Mouse (Mus musculus) erythroid progenitor cell, adult 5-6 weeks (primary cell): Measurements from ENCODE around the gene Vamp9. TPM values are rescaled to one million over a fixed set of nuclear protein-coding genes. Genes with fewer than 3 reads are reported as not detected.

Experiments
- ATAC-seq: replicated peaks from 2 replicates; pipeline ENCODE4 v1.8.0; 2016; ENCODE audit warnings: moderate number of reproducible peaks, mild to moderate bottlenecking, moderate TSS enrichment, inconsistent platforms; ENCODE audit not compliant: poor library complexity, low FRiP score, severe bottlenecking
- total RNA-seq, 2 experiments: library from RNA; stranded (forward) in 1 of 2; stranded (reverse) in 1 of 2; fragments of 150-400 nt in 1 of 2; fragments of 186-747, 209-891 nt in 1 of 2; gene quantifications; 2 replicates each; pipeline versions ENCODE4 v1.2.3 to v1.2.4; 2015 to 2017; ENCODE audit warnings: low replicate concordance in 2 of 2

Gene Vamp9
- total RNA-seq, 2 experiments from 2014 or later, result not detected

DNA sequence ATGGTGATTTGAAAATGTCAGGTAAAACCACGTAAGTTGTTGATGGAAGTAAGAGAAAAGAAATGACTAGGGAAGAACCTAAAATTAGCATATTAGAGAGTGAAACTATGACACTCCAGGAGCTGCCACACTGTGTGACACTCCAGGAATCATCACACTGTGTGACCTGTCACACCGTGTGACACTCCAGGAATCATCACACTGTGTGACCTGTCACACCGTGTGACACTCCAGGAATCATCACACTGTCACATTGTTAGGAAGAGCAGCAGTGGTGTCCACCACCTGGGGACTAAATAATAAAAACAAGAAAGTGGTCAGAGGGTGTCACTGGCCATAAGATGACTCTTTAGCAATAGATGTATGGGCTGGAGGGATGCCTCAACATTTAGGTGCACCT lies 33.4 kb downstream of the Vamp9 start:
- ATAC-seq, result no peak

DNA sequence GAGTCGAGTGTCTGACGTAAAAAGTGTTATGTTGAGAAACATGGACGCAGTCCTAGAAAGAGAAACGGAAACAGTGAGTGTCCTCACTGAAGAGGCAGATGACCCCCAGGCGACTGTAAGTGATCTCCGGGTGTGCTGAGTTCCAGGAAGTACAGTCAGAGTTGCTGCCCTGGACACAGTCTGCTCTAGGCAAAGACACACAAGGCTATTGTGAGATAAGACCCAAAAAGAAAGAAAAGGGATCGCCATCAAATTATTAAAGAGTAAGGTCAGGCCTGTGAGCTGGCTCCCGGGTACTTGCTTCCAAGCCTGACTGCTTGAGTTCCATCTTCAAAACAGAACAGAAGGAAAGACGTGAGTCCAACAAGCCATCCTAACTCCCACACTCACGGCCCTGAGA lies 35.2 kb downstream of the Vamp9 start:
- ATAC-seq, result no peak

DNA sequence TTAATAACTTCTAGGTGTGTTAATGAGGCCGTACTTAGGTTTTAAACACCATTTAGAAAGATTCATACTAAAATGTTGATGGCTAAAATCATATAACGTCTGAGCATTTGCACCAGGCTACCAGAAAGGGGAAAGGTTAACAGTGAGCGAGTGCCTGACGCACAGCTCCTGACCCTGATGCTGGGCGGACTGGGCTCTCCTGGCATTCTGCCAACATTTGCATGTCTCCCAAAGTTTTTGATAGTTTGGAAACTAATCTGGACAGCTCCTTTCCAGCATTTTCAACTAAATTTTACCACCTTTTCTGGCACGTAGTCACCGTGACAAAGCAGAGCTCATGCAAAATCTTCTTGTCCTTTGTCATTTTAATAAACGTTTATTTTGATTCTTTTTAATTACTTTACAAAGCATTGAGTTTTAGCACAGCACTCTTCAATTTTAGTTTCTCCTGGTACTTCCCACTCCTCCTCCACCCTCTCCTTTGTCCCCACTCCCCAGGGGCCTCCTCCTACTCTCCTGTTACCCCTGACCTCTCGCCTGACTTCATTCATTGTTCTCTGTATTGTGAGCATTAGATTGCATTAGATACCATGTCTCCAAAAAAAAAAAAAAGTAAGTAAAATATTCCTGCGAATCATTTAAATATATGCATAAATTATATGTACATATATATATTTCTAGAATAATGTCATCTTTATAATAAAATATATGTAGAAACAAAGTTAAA lies 35.9 kb downstream of the Vamp9 start:
- no peak for ATAC-seq

DNA sequence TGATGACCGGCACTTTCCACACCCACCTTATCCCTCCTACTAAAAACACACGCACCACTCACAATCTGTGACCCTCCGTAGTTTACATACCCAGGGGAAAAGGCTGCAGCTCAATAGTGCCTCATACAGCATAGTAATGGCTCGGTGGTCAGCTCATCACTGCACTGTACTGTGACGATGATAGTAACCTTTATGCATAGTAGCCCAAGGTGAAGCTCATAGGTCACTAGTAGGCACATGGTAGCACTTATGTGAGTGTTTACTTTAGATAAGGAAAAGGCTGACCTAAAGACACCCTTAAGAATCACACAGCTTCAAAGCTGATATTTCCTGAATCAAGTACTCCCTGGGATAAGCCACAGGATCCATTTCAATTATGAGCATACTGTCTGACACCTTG lies 46.5 kb downstream of the Vamp9 start:
- no peak; the same call in 1 of the 2 replicates for ATAC-seq

DNA sequence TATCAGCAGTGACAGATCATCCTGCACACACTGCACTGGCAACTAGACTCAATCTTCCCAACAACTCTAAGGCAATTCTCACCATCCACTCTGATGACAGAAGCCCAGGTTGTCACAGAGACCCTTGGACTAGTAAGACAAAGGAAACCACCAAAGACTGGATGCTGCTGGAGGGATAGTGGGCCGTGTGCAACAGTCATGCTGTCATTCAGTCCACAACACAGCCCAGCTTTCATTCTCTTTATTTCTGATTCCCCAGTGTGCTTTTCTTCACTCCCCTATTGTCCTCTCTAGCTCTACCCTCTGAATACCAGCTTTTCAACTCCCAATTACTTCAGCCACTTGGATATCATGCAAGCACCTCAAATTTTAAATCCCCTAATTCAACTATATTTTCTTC lies 47.8 kb downstream of the Vamp9 start:
- ATAC-seq, result no peak

DNA sequence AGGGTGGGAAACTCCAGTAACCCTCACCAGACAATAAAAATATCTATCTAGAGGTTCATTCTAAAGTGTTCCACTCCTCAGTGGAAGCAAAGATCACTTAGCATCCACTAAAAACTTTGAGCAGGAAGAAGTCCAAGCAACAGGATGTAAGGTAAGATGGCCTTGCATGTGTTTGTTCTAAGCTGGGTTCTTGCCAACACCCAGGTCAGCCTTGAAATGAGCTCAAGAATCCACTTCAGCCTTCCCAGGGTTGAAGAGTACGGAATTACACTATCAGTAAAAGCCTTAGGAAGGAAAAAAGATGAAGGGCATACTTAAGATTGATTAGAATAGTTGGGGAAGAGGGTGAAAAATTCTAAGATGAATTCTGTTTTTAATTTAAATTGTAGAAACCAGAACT lies 52.6 kb downstream of the Vamp9 start:
- ATAC-seq, result no peak

DNA sequence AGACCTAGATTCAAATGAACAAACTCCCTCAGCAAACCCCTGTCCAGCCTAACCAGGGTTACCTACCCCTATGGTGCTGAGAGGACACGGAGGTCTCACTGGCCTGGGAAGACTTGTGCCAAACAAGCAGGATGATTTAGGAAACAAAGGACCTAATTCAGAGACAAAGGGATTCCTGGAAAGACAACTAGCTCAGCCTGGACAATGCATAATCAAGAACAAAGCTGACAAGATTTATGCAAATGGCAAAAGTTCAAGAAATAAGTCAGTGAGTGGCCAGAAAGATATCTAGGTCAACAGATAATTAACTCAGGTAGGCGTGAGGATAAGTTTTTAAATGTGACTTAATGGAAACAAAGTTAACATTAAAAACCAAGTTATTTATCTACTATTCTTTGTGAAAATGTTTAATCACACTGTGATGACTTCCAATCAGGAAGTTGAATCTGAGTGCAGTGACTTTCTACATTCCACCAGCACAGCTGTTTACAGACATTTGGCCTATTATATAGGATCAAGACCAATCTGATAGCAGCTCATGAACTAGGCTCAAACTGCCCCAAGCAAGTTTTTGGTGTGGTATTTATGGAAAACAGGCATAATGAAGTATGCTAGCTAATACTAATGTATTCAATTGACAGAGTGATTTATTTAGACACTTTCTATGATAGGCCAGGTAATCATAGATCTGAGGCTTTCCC lies 53.3 kb downstream of the Vamp9 start:
- no peak for ATAC-seq

DNA sequence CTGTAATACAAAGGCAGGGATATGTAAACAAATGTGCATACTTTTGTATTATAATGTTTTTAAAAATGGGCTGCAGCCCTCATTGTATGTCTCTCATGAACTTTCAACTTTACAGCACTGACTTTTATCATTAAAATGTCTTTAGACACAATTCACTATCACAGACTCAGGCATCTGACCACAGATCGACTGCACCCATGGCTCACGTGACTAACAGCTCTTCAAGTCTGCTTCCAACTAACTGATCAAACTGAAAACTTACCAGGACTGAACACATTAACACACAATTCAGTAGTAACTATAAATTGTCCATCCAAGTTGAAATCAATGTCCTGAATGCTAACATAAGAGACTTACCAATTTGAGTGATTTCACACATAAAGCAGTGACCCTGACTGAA lies 53.9 kb downstream of the Vamp9 start:
- ATAC-seq, result no peak

DNA sequence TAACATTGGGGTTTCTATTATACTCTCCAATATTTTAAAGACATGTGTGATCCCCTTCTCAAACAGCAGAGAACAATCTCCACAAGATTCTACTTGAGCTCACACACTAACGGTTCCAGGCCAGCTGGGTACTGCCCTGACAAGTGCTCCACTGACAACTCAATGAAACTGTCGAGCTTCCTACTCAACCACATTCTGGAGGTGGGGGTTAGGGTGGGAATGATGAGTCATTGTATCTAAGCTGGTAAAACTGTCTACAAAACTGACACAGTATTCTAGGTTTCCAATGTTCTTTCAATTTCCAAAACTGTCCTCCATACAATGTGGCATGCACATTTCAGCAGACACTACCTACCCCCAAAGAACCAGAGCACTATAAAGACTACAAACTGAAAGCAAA lies 67.9 kb downstream of the Vamp9 start:
- no peak for ATAC-seq

DNA sequence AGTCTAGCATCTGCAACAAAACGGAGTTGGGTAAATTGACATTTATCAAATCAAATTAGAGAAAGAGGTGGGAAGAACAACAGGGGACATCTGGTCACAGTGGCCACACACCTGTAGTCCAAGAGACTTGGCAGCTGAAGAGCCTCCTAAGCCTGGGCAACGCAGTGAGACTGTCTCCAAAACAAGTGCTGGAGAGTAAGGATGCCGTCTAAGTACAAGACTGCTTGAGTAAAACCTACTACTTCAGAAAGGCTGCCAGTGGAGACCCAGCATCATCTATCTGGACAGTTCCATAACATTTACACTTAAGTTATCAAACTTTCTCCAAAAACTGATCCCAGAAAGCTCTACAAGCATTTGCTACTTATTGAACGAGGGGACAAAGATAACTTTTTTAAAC lies 69.0 kb downstream of the Vamp9 start:
- no peak for ATAC-seq

DNA sequence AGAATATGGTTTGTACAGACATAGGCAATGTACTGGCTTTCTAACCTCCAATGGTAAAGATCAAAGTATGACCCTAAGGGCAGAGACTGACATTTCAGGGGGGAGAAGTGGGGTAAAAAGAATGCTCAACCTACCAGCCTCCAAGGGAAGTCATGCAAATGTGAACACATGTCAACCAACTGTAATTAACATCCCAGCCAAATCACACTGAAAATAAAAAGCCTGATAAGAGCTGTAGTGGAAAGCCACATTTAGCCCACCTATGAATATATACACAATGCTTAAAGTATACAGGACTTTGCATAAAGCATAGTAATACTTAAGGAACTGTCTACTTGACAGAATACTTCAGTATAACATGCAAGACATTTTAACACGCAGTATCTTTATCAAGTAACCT lies 69.7 kb downstream of the Vamp9 start:
- no peak for ATAC-seq

DNA sequence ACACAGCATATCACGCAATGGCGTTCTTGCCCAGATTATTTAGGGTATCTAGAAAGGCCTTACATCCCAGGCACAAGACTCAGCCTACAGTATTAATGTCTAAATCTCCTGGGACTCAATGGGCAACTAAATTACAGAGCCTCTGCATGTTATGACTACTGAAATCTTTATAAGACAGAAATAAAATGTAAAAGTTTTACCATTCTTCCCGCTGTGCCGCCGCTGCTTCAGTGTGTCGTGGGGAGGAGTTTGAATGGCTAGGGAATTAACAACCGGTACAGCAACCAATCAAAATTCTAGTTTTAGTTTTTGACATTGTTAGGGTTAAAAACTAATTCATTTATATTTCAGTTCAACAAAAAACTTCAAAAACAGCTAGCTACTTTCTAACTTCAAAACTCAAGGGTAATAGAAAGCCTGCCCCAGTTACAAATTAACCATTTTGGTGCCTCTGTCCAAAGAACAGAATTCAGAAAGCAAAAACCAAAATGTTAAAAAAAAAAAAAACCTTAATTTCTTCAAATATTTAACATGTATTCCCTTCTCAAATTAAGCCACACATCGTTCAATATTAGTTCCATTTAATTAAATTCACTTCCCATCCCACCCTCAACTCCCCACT lies 70.4 kb downstream of the Vamp9 start:
- 0 out of 2 replicates have a peak, but pooled peaks have one; percentile 35 for ATAC-seq

DNA sequence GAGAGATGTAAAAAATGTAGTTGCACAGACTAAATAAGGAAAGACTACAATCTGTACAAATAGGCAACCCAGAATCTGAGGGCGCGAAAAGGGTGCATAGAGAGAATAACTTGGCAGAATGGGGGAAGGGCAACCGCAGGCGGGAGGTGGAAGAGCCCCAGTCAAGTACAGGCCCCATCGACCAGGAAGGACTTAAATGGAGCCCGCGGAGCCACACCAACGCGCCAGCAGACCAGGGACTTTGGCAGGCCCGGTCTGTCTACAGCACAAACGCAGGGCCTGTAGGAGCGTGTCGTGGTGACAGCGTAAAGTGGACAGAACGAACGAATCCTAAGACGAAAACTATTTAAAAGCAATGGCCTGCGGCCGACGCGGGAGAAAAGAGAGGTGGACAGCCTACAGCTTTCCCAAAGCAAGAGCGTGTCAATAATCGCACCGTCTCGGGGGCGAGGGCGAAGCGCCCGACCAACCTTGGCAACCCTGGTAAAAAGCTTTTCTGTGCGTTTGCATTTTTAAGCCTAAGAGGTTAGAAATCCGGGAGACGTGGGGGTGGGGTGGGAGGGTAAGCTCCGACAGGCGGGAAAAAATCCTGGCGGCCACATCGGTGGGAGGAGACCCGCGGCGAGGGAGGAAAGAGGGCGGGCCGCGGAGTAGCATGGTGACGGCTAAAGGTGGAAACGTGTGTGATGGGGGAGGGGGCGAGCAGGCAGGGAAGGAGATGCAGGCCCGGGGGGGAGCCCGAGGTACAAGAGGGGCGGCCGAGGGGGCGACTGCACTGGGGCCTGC lies 71.7 kb downstream of the Vamp9 start:
- ATAC-seq, result peak; percentile 45

DNA sequence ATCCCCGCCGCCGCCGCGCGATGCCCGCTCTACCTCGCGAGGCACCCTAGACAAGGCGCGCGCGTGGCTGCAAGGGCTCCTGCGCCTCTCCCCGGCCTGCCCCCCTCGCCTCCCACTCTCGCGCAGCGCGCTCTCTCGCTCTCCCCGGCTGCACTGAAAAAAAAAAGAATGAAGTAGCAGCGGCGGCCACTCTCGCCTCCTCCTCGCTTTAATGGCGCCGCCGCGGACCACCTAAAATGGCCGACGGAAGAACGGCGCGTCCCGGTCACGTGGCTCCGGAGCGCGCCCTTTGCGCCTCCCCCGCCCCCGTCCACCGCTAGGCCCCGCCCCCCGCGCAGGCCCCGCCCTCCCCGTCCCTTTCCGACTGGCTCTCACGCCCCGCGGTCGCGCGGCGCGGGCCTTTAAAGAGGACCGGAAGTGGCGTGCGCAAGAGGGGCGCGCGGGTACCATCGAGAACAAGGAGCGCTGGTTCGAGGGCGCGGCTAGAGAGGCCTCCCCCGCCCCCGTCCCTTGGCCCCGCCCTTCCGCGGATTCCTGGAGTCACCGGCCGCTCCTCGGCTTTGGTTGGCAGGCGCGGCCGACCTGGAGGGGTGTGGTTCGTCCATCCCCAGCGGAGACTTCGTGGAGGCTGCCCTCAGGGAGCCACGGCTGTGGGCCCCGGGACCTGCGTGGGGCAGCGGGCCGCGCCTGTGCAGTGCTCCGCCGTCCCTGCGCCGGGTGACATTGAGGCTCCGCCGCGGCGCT lies 72.8 kb downstream of the Vamp9 start, which contains the start of the genes Hnrnpd and 4930524J08Rik:
Hnrnpd (minus strand) TSS at position 240 of the 744 bp plus-strand sequence.
4930524J08Rik (plus strand) TSS at position 363 of the 744 bp plus-strand sequence.
- peak; percentile 90 for ATAC-seq

DNA sequence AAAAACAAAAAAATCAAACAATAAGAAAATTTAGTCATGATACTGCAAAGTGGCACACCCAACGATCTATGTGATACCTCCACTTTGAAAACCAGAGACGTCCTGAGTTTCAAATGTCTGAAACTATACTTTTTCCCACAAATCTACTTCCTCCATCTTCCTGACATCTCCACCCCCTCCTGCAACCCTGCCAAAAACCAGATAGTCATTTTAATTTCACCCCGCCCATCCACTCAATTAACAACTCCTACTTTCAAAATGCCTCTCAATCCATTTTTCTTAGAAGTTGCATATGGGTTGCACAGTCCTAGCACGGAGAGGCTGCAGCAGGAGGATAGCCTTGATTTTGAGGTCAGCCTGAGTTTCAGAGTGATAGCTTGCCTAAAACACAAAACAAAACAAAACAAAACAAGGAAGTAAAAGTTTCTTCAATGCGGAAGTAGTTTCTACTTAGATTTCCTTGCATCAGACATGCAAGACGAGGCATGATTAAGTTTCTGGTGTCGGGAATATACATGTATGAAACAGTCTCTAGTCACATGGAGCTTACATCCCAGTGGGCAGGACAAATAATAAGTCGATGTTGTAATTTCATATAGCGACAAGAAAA lies 77.5 kb downstream of the Vamp9 start:
- no peak for ATAC-seq

DNA sequence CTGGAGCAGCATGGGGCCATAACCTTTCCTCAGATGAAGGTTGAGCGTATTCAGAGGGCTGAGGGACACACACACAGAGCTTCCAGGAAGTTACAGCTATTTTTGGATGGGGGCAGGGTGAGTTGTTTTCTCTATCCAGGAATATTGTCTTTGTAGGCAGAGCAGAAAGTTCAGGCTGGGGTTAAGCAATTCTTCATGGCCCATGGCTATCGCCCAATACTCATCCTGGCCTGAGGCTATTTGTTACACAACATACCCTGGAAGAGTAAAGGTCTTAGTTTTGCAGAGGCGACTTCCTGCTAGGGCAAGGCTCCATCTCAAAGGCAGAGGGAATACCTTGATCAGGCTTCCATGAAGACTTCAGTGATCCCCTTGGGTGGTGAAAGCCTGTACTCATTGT lies 88.1 kb downstream of the Vamp9 start:
- no peak for ATAC-seq

DNA sequence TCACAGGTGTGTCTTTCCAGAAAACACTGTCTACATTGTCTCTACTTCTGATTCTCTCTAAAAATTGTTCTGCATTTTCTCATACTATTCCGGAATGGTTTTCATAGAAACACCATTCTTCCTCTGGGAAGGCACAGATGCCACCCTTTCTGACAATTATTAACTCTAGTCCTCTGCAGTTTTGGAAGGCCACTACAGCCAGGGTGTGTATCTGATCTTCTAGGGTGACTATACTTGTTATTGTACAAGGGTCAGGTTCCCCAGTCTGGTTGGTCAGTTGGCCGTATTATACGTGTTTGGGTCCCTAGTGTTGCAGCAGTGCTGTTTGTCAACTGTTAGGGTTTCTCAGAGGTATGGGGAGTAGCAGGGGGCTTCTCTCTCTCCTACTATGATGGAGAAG lies 88.6 kb downstream of the Vamp9 start:
- ATAC-seq, result no peak

DNA sequence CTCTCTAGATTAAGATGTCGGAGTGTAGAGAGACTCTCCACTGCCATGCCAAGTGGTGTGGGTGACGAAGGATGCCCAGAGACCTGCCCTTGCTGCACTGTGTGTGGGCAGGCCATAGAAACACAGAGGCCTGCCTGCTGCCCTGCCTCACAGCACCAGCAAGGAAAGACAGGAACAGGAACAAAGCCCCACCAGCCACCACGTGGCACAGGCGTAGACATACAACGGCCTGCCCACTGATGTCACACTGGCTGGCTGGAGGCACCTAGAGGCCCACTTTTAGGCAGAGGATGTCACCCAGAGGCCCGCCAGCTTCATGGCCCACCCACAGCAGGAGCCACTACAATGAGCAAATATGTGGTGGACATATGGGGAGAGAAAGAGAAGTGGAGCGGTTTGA lies 94.0 kb downstream of the Vamp9 start:
- ATAC-seq, result no peak

DNA sequence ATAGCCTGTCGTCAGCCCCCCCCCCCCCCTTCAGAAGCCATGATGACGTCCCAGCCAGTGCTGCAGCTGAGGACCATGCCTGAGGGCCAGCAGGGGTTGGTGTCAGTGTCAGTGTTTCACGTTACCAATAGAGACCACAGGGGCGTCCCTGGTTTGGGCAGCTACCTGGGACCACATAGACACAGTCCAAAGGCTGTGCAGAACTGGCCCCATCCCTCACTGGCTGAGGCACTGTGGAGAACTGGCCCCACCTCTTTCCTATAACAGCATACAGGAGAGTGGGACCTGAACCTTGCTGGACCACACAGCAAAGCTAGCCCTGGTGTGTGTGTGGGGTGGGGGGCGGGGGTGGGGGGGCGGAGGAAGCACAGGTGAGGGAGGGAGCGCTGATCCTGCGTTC lies 94.4 kb downstream of the Vamp9 start:
- no peak for ATAC-seq
